Mouse (Mus musculus) midbrain, embryonic 11.5 days (tissue): ENCODE results near the gene Trpv6. TPM values are rescaled to one million over a fixed set of nuclear protein-coding genes. Genes with fewer than 3 reads are reported as not detected.

ENCODE experiments used
- ATAC-seq: fragments of 200-750 bp; cut with Nextera tagmentation; 2 replicates; pipeline ENCODE4 v1.8.0; 2017; ENCODE audit warnings: moderate TSS enrichment, moderate library complexity; ENCODE audit not compliant: low FRiP score
- DNase-seq: peaks from one replicate; pipeline ENCODE4 v3.0.0; 2015; ENCODE audit warnings: low spot score; ENCODE audit errors: missing footprints
- H3K27ac ChIP-seq: fragments of 300-500 bp; sonication (generic); 2 replicates; pipeline ENCODE4 v1.5.1; 2014; ENCODE audit warnings: low read depth, low read length
- H3K27me3 ChIP-seq: fragments of 300-500 bp; sonication (generic); 2 replicates; pipeline ENCODE4 v1.6.1; 2014; ENCODE audit warnings: mild to moderate bottlenecking, low read length, moderate library complexity, mixed read lengths; ENCODE audit not compliant: control insufficient read depth, insufficient read depth
- H3K36me3 ChIP-seq: fragments of 300-500 bp; sonication (generic); 2 replicates; pipeline ENCODE4 v1.6.1; 2014; ENCODE audit warnings: mild to moderate bottlenecking, low read length, moderate library complexity, mixed read lengths; ENCODE audit not compliant: control insufficient read depth, insufficient read depth
- H3K4me1 ChIP-seq: fragments of 300-500 bp; sonication (generic); 2 replicates; pipeline ENCODE4 v1.6.1; 2014; ENCODE audit warnings: low read length; ENCODE audit not compliant: control insufficient read depth, insufficient read depth
- H3K4me2 ChIP-seq: fragments of 300-500 bp; sonication (generic); 2 replicates; pipeline ENCODE4 v1.6.1; 2014; ENCODE audit warnings: mild to moderate bottlenecking, moderate library complexity
- H3K4me3 ChIP-seq: fragments of 300-500 bp; sonication (generic); 2 replicates; pipeline ENCODE4 v1.5.1; 2014; ENCODE audit warnings: low read depth, low read length
- H3K9ac ChIP-seq: fragments of 300-500 bp; sonication (generic); 2 replicates; pipeline ENCODE4 v1.6.1; 2014; ENCODE audit warnings: low read length
- H3K9me3 ChIP-seq: fragments of 300-500 bp; sonication (generic); 2 replicates; pipeline ENCODE4 v1.6.1; 2016; ENCODE audit warnings: low read length; ENCODE audit not compliant: control insufficient read depth
- WGBS: fragments of 180-500 bp; shearing (Covaris S2); extraction: QIAGEN DNeasy Blood & Tissue Kit; methylation state at CpG from one replicate; pipeline ENCODE4 v1.1.7; 2014; 5-methylcytosine and 5-hydroxymethylcytosine counted together
- polyA plus RNA-seq: library from polyadenylated mRNA; unstranded; fragments of >200 nt; fragmentation: Nextera tagmentation; extraction: Ambion mirVana; gene quantifications from 2 replicates; pipeline ENCODE4 v1.2.1, GENCODE M21; 2014

Trpv6 gene
- polyA plus RNA-seq, result 0.26 and 0.27 TPM in 2 replicates

GRCm38 (mm10) chr6:41636178-41636577 is at the start of gene Trpv6:
TSS of gene Trpv6 (minus strand) at chr6:41636405.
- ATAC-seq, result no peak
- H3K4me3 ChIP-seq, result no peak within 1 kb of the TSS
- peak; percentile 39 for DNase-seq
- H3K4me1 ChIP-seq, result no peaks in the 10 kb centered on the region
- no peaks in the 10 kb centered on the region for H3K27me3 ChIP-seq
- 20% methylated on average over 5 of the region's 5 CpGs for WGBS
- no peaks in the 10 kb centered on the region for H3K36me3 ChIP-seq
- no peaks in the 10 kb centered on the region for H3K9me3 ChIP-seq
- H3K27ac ChIP-seq, result no peak within 1 kb of the TSS
- no peak within 1 kb of the TSS for H3K9ac ChIP-seq
- H3K4me2 ChIP-seq, result no peak within 1 kb of the TSS

- Histone ChIP-seq H3K4me1 (no peaks in the 10 kb centered on the region), H3K27me3 (no peaks in the 10 kb centered on the region), H3K27ac (no peak overlapping the region), H3K4me2 (no peak overlapping the region), H3K4me3 (no peak overlapping the region), H3K9ac (no peak overlapping the region), H3K9me3 (no peaks in the 10 kb centered on the region), H3K36me3 (no peaks in the 10 kb centered on the region; the same call in 1 of the 2 replicates)
- 89% methylated on average over 3 of the region's 3 CpGs for WGBS
- ATAC-seq (no peak), DNase-seq (no peak)
Observed at GRCm38 (mm10) chr6:41685596-41685995, 49.4 kb upstream of the Trpv6 start.

GRCm38 (mm10) chr6:41684911-41685310 is 48.7 kb upstream of the Trpv6 start:
- ATAC-seq (no peak), DNase-seq (no peak)
- no peak overlapping the region for H3K4me2 ChIP-seq
- H3K36me3 ChIP-seq, result no peaks in the 10 kb centered on the region; the same call in 1 of the 2 replicates
- no peaks in the 10 kb centered on the region for H3K4me1 ChIP-seq
- H3K4me3 ChIP-seq, result no peak overlapping the region
- WGBS, result 86% methylated on average over 5 of the region's 5 CpGs
- H3K27ac ChIP-seq, result no peak overlapping the region
- no peaks in the 10 kb centered on the region for H3K27me3 ChIP-seq
- H3K9ac ChIP-seq, result no peak overlapping the region
- no peaks in the 10 kb centered on the region for H3K9me3 ChIP-seq

GRCm38 (mm10) chr6:41684131-41684530 is 47.9 kb upstream of the Trpv6 start, which contains the start of gene Llcfc1:
TSS of gene Llcfc1 (plus strand) at chr6:41684431.
- H3K27ac ChIP-seq, result no peak within 1 kb of the TSS
- H3K36me3 ChIP-seq, result no peaks in the 10 kb centered on the region; the same call in 1 of the 2 replicates
- no peak within 1 kb of the TSS for H3K9ac ChIP-seq
- ATAC-seq (no peak), DNase-seq (no peak)
- no peaks in the 10 kb centered on the region for H3K9me3 ChIP-seq
- WGBS, result 93% methylated on average over 2 of the region's 2 CpGs
- no peak within 1 kb of the TSS for H3K4me2 ChIP-seq
- H3K4me3 ChIP-seq, result no peak within 1 kb of the TSS
- no peaks in the 10 kb centered on the region for H3K27me3 ChIP-seq
- H3K4me1 ChIP-seq, result no peaks in the 10 kb centered on the region

GRCm38 (mm10) chr6:41681656-41682055 is 45.5 kb upstream of the Trpv6 start:
- WGBS, result 92% methylated on average over 5 of the region's 5 CpGs

GRCm38 (mm10) chr6:41680669-41681068 is 44.5 kb upstream of the Trpv6 start, which contains the start of gene Trpv5:
TSS of gene Trpv5 (minus strand) at chr6:41680769.
- 81% methylated on average over 1 of the region's 1 CpGs for WGBS
- no peak for ATAC-seq
- H3K27ac ChIP-seq, result no peak within 1 kb of the TSS
- H3K36me3 ChIP-seq, result no peaks in the 10 kb centered on the region
- DNase-seq, result no peak
- H3K9ac ChIP-seq, result no peak within 1 kb of the TSS
- H3K9me3 ChIP-seq, result no peaks in the 10 kb centered on the region
- H3K27me3 ChIP-seq, result no peaks in the 10 kb centered on the region
- no peak within 1 kb of the TSS for H3K4me2 ChIP-seq
- no peak within 1 kb of the TSS for H3K4me3 ChIP-seq
- no peaks in the 10 kb centered on the region for H3K4me1 ChIP-seq

More at GRCm38 (mm10) chr6:41681656-41682055, 45.5 kb upstream of the Trpv6 start:
- Histone ChIP-seq H3K36me3 (no peaks in the 10 kb centered on the region), H3K27ac (no peak overlapping the region), H3K27me3 (no peaks in the 10 kb centered on the region), H3K4me1 (no peaks in the 10 kb centered on the region), H3K9me3 (no peaks in the 10 kb centered on the region), H3K4me3 (no peak overlapping the region), H3K4me2 (no peak overlapping the region), H3K9ac (no peak overlapping the region)
- no peak for ATAC-seq
- no peak for DNase-seq

- Histone ChIP-seq H3K27me3 (no peaks in the 10 kb centered on the region), H3K36me3 (no peaks in the 10 kb centered on the region), H3K27ac (no peak overlapping the region), H3K9me3 (no peaks in the 10 kb centered on the region), H3K9ac (no peak overlapping the region), H3K4me3 (no peak overlapping the region), H3K4me2 (no peak overlapping the region), H3K4me1 (no peaks in the 10 kb centered on the region)
- WGBS, result 88% methylated on average over 2 of the region's 2 CpGs
- DNase-seq (no peak), ATAC-seq (no peak)
Observed at GRCm38 (mm10) chr6:41676530-41676929, 40.3 kb upstream of the Trpv6 start.

GRCm38 (mm10) chr6:41662320-41662719 is 26.1 kb upstream of the Trpv6 start:
- Histone ChIP-seq H3K4me3 (no peak overlapping the region), H3K4me1 (no peaks in the 10 kb centered on the region), H3K27me3 (no peaks in the 10 kb centered on the region), H3K27ac (no peak overlapping the region), H3K4me2 (no peak overlapping the region), H3K9me3 (no peaks in the 10 kb centered on the region), H3K9ac (no peak overlapping the region), H3K36me3 (no peaks in the 10 kb centered on the region)
- no peak for DNase-seq
- ATAC-seq, result no peak
- WGBS, result 59% methylated on average over 2 of the region's 2 CpGs

- Histone ChIP-seq H3K4me2 (no peak overlapping the region), H3K27me3 (no peaks in the 10 kb centered on the region), H3K36me3 (no peaks in the 10 kb centered on the region), H3K27ac (no peak overlapping the region), H3K9me3 (no peaks in the 10 kb centered on the region), H3K4me3 (no peak overlapping the region), H3K4me1 (no peaks in the 10 kb centered on the region), H3K9ac (no peak overlapping the region)
- no peak for ATAC-seq
- WGBS, result 77% methylated on average over 1 of the region's 1 CpGs
- no peak for DNase-seq
Observed at GRCm38 (mm10) chr6:41658487-41658886, 22.3 kb upstream of the Trpv6 start.
